Mouse (Mus musculus) forebrain, embryonic 16.5 days (tissue): ENCODE measurements around the gene Actr10. TPM values are rescaled to one million over a fixed set of nuclear protein-coding genes. Genes with fewer than 3 reads are reported as not detected.

Source experiments
- ATAC-seq: fragments of 200-750 bp; cut with Nextera tagmentation; 2 replicates; pipeline ENCODE4 v1.8.0; 2017; ENCODE audit warnings: mild to moderate bottlenecking, moderate library complexity
- H3K27ac ChIP-seq: fragments of 300-500 bp; sonication (generic); 2 replicates; pipeline ENCODE4 v1.5.1; 2014; ENCODE audit warnings: low read length, control low read depth
- H3K27me3 ChIP-seq: fragments of 300-500 bp; sonication (generic); replicated peaks from 2 replicates; pipeline ENCODE4 v1.6.1; 2014; ENCODE audit warnings: low read length; ENCODE audit not compliant: control insufficient read depth, insufficient read depth
- H3K36me3 ChIP-seq: fragments of 300-500 bp; sonication (generic); 2 replicates; pipeline ENCODE4 v1.6.1; 2014; ENCODE audit not compliant: control insufficient read depth, insufficient read depth
- H3K4me1 ChIP-seq: fragments of 300-500 bp; sonication (generic); replicated peaks from 2 replicates; pipeline ENCODE4 v1.6.1; 2014; ENCODE audit warnings: low read length; ENCODE audit not compliant: control insufficient read depth, insufficient read depth
- H3K4me2 ChIP-seq: fragments of 300-500 bp; sonication (generic); 2 replicates; pipeline ENCODE4 v1.6.1; 2014; ENCODE audit warnings: mild to moderate bottlenecking, low read length, control low read depth
- H3K4me3 ChIP-seq: fragments of 300-500 bp; sonication (generic); replicated peaks from 2 replicates; pipeline ENCODE4 v1.5.1; 2014; ENCODE audit warnings: mild to moderate bottlenecking, low read length, control low read depth
- H3K9ac ChIP-seq: fragments of 300-500 bp; sonication (generic); replicated peaks from 2 replicates; pipeline ENCODE4 v1.6.1; 2014; ENCODE audit warnings: low read depth, low read length, control low read depth
- H3K9me3 ChIP-seq: fragments of 300-500 bp; sonication (generic); 2 replicates; pipeline ENCODE4 v1.6.1; 2016; ENCODE audit warnings: low read length; ENCODE audit not compliant: control insufficient read depth
- WGBS: fragments of 180-500 bp; shearing (Covaris S2); extraction: QIAGEN DNeasy Blood & Tissue Kit; methylation state at CpG from one replicate; pipeline ENCODE4 v1.1.7; 2014; 5-methylcytosine and 5-hydroxymethylcytosine counted together
- polyA plus RNA-seq: library from polyadenylated mRNA; unstranded; fragments of >200 nt; fragmentation: Nextera tagmentation; extraction: Ambion mirVana; gene quantifications from 2 replicates; pipeline ENCODE4 v1.2.1, GENCODE M21; 2015

Gene Actr10
- polyA plus RNA-seq, 1 experiment from 2014 or later: 199 TPM

GRCm38 (mm10) chr12:70940806-70941205 lies 3.1 kb downstream of the Actr10 start:
- no peak overlapping the region for H3K27ac ChIP-seq
- H3K4me2 ChIP-seq: no peak overlapping the region
- no peak overlapping the region for H3K4me3 ChIP-seq
- ATAC-seq: no peak
- no peak overlapping the region for H3K9ac ChIP-seq
- H3K27me3 ChIP-seq: no peaks in the 10 kb centered on the region
- peaks cover 9% of the 10 kb centered on the region for H3K4me1 ChIP-seq
- WGBS: 99% methylated on average over 7 of the region's 7 CpGs
- peaks cover 9% of the 10 kb centered on the region for H3K36me3 ChIP-seq
- no peaks in the 10 kb centered on the region for H3K9me3 ChIP-seq

- WGBS: 95% methylated on average over 5 of the region's 5 CpGs
- no peak overlapping the region for H3K4me3 ChIP-seq
- peaks cover 5% of the 10 kb centered on the region for H3K4me1 ChIP-seq
- no peaks in the 10 kb centered on the region for H3K27me3 ChIP-seq
- H3K27ac ChIP-seq: no peak overlapping the region
- peaks cover 15% of the 10 kb centered on the region for H3K36me3 ChIP-seq
- ATAC-seq: no peak
- no peak overlapping the region for H3K4me2 ChIP-seq
- no peaks in the 10 kb centered on the region for H3K9me3 ChIP-seq
- no peak overlapping the region for H3K9ac ChIP-seq
Measured at GRCm38 (mm10) chr12:70944181-70944580, 6.5 kb downstream of the Actr10 start.

GRCm38 (mm10) chr12:70946585-70947256 lies 9.1 kb downstream of the Actr10 start:
- no peak for ATAC-seq
- H3K36me3 ChIP-seq: peaks cover 22% of the 10 kb centered on the region
- H3K27ac ChIP-seq: no peak overlapping the region
- WGBS: 95% methylated on average over 10 of the region's 10 CpGs
- H3K27me3 ChIP-seq: no peaks in the 10 kb centered on the region
- H3K9me3 ChIP-seq: no peaks in the 10 kb centered on the region
- H3K9ac ChIP-seq: no peak overlapping the region
- H3K4me2 ChIP-seq: no peak overlapping the region
- H3K4me1 ChIP-seq: no peaks in the 10 kb centered on the region
- no peak overlapping the region for H3K4me3 ChIP-seq

DNA sequence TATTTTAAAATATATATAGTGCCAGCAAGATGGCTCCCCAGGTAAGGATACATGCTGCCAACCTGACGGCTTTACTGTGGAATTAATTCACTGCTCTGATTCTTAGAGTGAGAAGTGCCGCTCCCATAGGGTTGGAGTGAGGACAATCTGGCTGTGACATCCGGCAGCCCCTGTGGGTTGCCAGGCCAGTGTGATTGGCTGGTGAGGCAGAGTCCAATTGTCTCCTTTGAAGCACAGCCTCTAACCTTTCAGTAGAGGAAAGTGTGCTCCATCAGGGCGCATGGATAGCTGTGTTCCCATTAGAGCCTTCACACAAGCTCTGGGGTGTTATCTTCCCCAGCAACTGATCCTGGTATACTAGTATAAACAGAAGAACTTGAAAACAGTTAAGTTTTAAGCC lies 21.0 kb downstream of the Actr10 start:
- WGBS: 94% methylated on average over 4 of the region's 4 CpGs
- Histone ChIP-seq H3K36me3 (peaks cover 50% of the 10 kb centered on the region), H3K9ac (no peak overlapping the region)

GRCm38 (mm10) chr12:70967581-70967980 lies 29.9 kb downstream of the Actr10 start:
- H3K9ac ChIP-seq: peak overlapping the region; percentile 69
- peak overlapping the region; percentile 86 for H3K27ac ChIP-seq
- no peak for ATAC-seq
- H3K9me3 ChIP-seq: no peaks in the 10 kb centered on the region
- WGBS: 38% methylated on average over 8 of the region's 8 CpGs
- no peaks in the 10 kb centered on the region; the same call in 1 of the 2 replicates for H3K4me1 ChIP-seq
- H3K27me3 ChIP-seq: no peaks in the 10 kb centered on the region
- H3K36me3 ChIP-seq: peaks cover 7% of the 10 kb centered on the region
- H3K4me2 ChIP-seq: peak overlapping the region; percentile 60
- peak overlapping the region; percentile 50 for H3K4me3 ChIP-seq

More for the DNA sequence above, 21.0 kb downstream of the Actr10 start:
- no peak overlapping the region for H3K4me3 ChIP-seq
- H3K4me1 ChIP-seq: no peaks in the 10 kb centered on the region
- no peak overlapping the region for H3K27ac ChIP-seq
- H3K27me3 ChIP-seq: no peaks in the 10 kb centered on the region
- no peaks in the 10 kb centered on the region for H3K9me3 ChIP-seq
- ATAC-seq: no peak
- no peak overlapping the region for H3K4me2 ChIP-seq

- Histone ChIP-seq H3K27ac (peak overlapping the region; percentile 86), H3K36me3 (peaks cover 7% of the 10 kb centered on the region; the same call in 1 of the 2 replicates), H3K4me2 (peak overlapping the region; percentile 60), H3K4me3 (peak overlapping the region; percentile 50), H3K4me1 (no peaks in the 10 kb centered on the region; the same call in 1 of the 2 replicates), H3K9me3 (no peaks in the 10 kb centered on the region), H3K9ac (peak overlapping the region; percentile 69), H3K27me3 (no peaks in the 10 kb centered on the region)
- 0% methylated on average over 33 of the region's 35 CpGs for whole genome bisulfite sequencing
- peak; percentile 83 for ATAC-seq
Measured at GRCm38 (mm10) chr12:70968141-70968790, 30.6 kb downstream of the Actr10 start.

- peaks cover 6% of the 10 kb centered on the region; the same call in 1 of the 2 replicates for H3K36me3 ChIP-seq
- peak overlapping the region; percentile 50 for H3K4me3 ChIP-seq
- whole genome bisulfite sequencing: under 1% methylated on average over 15 of the region's 15 CpGs
- H3K9ac ChIP-seq: peak overlapping the region; percentile 69
- H3K9me3 ChIP-seq: no peaks in the 10 kb centered on the region
- peak; percentile 64 for ATAC-seq
- H3K4me1 ChIP-seq: no peaks in the 10 kb centered on the region; the same call in 1 of the 2 replicates
- H3K4me2 ChIP-seq: peak overlapping the region; percentile 60
- no peaks in the 10 kb centered on the region for H3K27me3 ChIP-seq
- peak overlapping the region; percentile 86 for H3K27ac ChIP-seq
Measured at GRCm38 (mm10) chr12:70968791-70969307, 31.2 kb downstream of the Actr10 start.

- Histone ChIP-seq H3K4me3 (peak overlapping the region; percentile 34), H3K4me2 (peak overlapping the region; percentile 46), H3K9me3 (no peaks in the 10 kb centered on the region), H3K4me1 (no peaks in the 10 kb centered on the region; the same call in 1 of the 2 replicates), H3K27me3 (no peaks in the 10 kb centered on the region), H3K36me3 (no peaks in the 10 kb centered on the region), H3K27ac (peak overlapping the region; percentile 73), H3K9ac (no peak overlapping the region)
- no peak for ATAC-seq
- 3% methylated on average over 17 of the region's 17 CpGs for WGBS
Measured at GRCm38 (mm10) chr12:70969485-70970184, 32.0 kb downstream of the Actr10 start.

- Histone ChIP-seq H3K9ac (no peak overlapping the region), H3K36me3 (no peaks in the 10 kb centered on the region), H3K4me2 (peak overlapping the region; percentile 61), H3K9me3 (no peaks in the 10 kb centered on the region), H3K4me1 (peaks cover 12% of the 10 kb centered on the region), H3K27ac (no peak overlapping the region; the same call in 1 of the 2 replicates), H3K4me3 (no peak overlapping the region; the same call in 1 of the 2 replicates), H3K27me3 (no peaks in the 10 kb centered on the region)
- WGBS: 87% methylated on average over 4 of the region's 4 CpGs
- no peak for ATAC-seq
Measured at GRCm38 (mm10) chr12:70973831-70974230, 36.2 kb downstream of the Actr10 start.
